Mouse (Mus musculus): ENCODE results near the gene Unc5a.

- TF ChIP-seq MEF2A (IDR thresholded peaks at IDR 0.05; ENCODE audit: extremely low read depth, insufficient replicate concordance, low read depth, low read length, poor library complexity, severe bottlenecking) (no peak), CTCF (IDR thresholded peaks at IDR 0.05 in 2 of 3, conservative IDR thresholded peaks at IDR 0.05 in 1 of 3; ENCODE audit: control insufficient read depth in 1 of 3, insufficient read depth in 1 of 3, low read depth in 2 of 3, low read length in 3 of 3, poor library complexity in 1 of 3, severe bottlenecking in 1 of 3) (no peak), E2F4 (IDR thresholded peaks at IDR 0.05; ENCODE audit: borderline replicate concordance, low read depth, low read length) (no peak), GABPA (IDR thresholded peaks at IDR 0.05; ENCODE audit: low read depth, low read length) (no peak), ZNF384 (IDR thresholded peaks at IDR 0.05; ENCODE audit: low read depth, low read length) (no peak), POLR2A (IDR thresholded peaks at IDR 0.05; ENCODE audit: control insufficient read depth in 1 of 2, insufficient read depth in 1 of 2, low read depth in 1 of 2, low read length in 2 of 2, poor library complexity in 1 of 2) (no peak), EP300 (IDR thresholded peaks at IDR 0.05; ENCODE audit: low read depth in 1 of 2, low read length in 2 of 2) (no peak)
Measured at GRCm38 (mm10) chr13:55008589-55008988, 59.4 kb downstream of the Unc5a start.
